In genomic region chr17:43534362-43535222, GRCm38 (mm10) we compare ENCODE assay signal across 8 mouse cellular contexts. TPM values are rescaled to one million over a fixed set of nuclear protein-coding genes. Genes with fewer than 3 reads are reported as not detected.
A peak's percentile ranks its signal among the peaks of the same experiment; 100 is the strongest.
DNase-seq lines count a peak whose midpoint lies in the region; ATAC-seq and TF ChIP-seq lines count a peak whose summit lies in the region.

No protein-coding gene starts in this region.

- peak overlapping the region; percentile 57; the same call in 1 of the 2 replicates for H3K27ac ChIP-seq in intestine, embryonic 16.5 days (ENCODE audit: low read length)
- H3K27ac ChIP-seq in limb, embryonic 14.5 days (replicated peaks; ENCODE audit: low read depth, low read length) = 0 out of 2 replicates have a peak overlapping the region, but pooled peaks have one; percentile 19
- no peak overlapping the region for H3K27ac ChIP-seq in midbrain, embryonic 14.5 days (replicated peaks; ENCODE audit: low read depth, low read length)
- peak overlapping the region; percentile 41; the same call in 1 of the 2 replicates for H3K27ac ChIP-seq in stomach, embryonic 15.5 days

- DNase-seq in adrenal gland, postnatal 36 days = peak; percentile 32 to 46
- peak; percentile 87 for DNase-seq in embryo, embryonic 11 days
- peak; percentile 95 for DNase-seq in heart, adult 11 months
- DNase-seq in limb, embryonic 14.5 days (ENCODE audit: low spot score) = peak; percentile 80
- DNase-seq in midbrain, embryonic 14.5 days = peak; percentile 67
- no peak for DNase-seq in spleen, adult 12 weeks (ENCODE audit: low spot score)

- peak overlapping the region; percentile 30 for H3K4me3 ChIP-seq in intestine, embryonic 16.5 days (ENCODE audit: low read length)
- H3K4me3 ChIP-seq in limb, embryonic 14.5 days (replicated peaks; ENCODE audit: low read length) = peak overlapping the region; percentile 18
- no peak overlapping the region for H3K4me3 ChIP-seq in midbrain, embryonic 14.5 days (replicated peaks; ENCODE audit: low read depth, low read length)
- peak overlapping the region; percentile 27 for H3K4me3 ChIP-seq in stomach, embryonic 15.5 days (replicated peaks)

- H3K4me1 ChIP-seq in intestine, embryonic 16.5 days (ENCODE audit: control insufficient read depth, insufficient read depth, low read length) = peaks cover 3% of the 10 kb centered on the region; the same call in 1 of the 2 replicates
- H3K4me1 ChIP-seq in limb, embryonic 14.5 days (ENCODE audit: control insufficient read depth, insufficient read depth, low read length) = peaks cover 5% of the 10 kb centered on the region; the same call in 1 of the 2 replicates
- H3K4me1 ChIP-seq in midbrain, embryonic 14.5 days (ENCODE audit: control insufficient read depth, insufficient read depth, low read length) = peaks cover 8% of the 10 kb centered on the region; the same call in 1 of the 2 replicates
- H3K4me1 ChIP-seq in stomach, embryonic 15.5 days = no peaks in the 10 kb centered on the region

- peak; percentile 99 for ATAC-seq in intestine, embryonic 16.5 days
- peak; percentile 85 for ATAC-seq in limb, embryonic 14.5 days (ENCODE audit: low FRiP score, low read depth)
- peak; percentile 64; the same call in 1 of the 2 replicates for ATAC-seq in midbrain, embryonic 14.5 days (ENCODE audit: low FRiP score, low TSS enrichment)
- peak; percentile 86 for ATAC-seq in stomach, embryonic 15.5 days (ENCODE audit: insufficient read depth, low FRiP score, low read depth)

- peak overlapping the region; percentile 31; the same call in 1 of the 2 replicates for H3K9ac ChIP-seq in intestine, embryonic 16.5 days (ENCODE audit: low read depth, low read length)
- peak overlapping the region; percentile 22 for H3K9ac ChIP-seq in limb, embryonic 14.5 days (ENCODE audit: low read depth, low read length, severe bottlenecking)
- H3K9ac ChIP-seq in midbrain, embryonic 14.5 days (replicated peaks; ENCODE audit: low read length) = no peak overlapping the region
- no peak overlapping the region for H3K9ac ChIP-seq in stomach, embryonic 15.5 days

- H3K36me3 ChIP-seq in intestine, embryonic 16.5 days (ENCODE audit: control insufficient read depth, insufficient read depth, low read length) = no peaks in the 10 kb centered on the region
- no peaks in the 10 kb centered on the region for H3K36me3 ChIP-seq in limb, embryonic 14.5 days (ENCODE audit: control insufficient read depth, insufficient read depth, low read length)
- no peaks in the 10 kb centered on the region for H3K36me3 ChIP-seq in midbrain, embryonic 14.5 days (ENCODE audit: control insufficient read depth, insufficient read depth, low read length)
- no peaks in the 10 kb centered on the region for H3K36me3 ChIP-seq in stomach, embryonic 15.5 days

- 20% methylated on average over 23 of the region's 23 CpGs for WGBS in intestine, embryonic 16.5 days
- 17% methylated on average over 23 of the region's 23 CpGs for WGBS in limb, embryonic 14.5 days
- 4% methylated on average over 23 of the region's 23 CpGs for WGBS in midbrain, embryonic 14.5 days
- WGBS in stomach, embryonic 15.5 days = 19% methylated on average over 23 of the region's 23 CpGs

- peak overlapping the region; percentile 50 for H3K4me2 ChIP-seq in intestine, embryonic 16.5 days (ENCODE audit: low read depth, low read length)
- peak overlapping the region; percentile 41 for H3K4me2 ChIP-seq in limb, embryonic 14.5 days (replicated peaks; ENCODE audit: low read depth, low read length, severe bottlenecking)
- H3K4me2 ChIP-seq in midbrain, embryonic 14.5 days (ENCODE audit: low read length) = peak overlapping the region; percentile 42
- peak overlapping the region; percentile 58 for H3K4me2 ChIP-seq in stomach, embryonic 15.5 days

- no peaks in the 10 kb centered on the region for H3K27me3 ChIP-seq in intestine, embryonic 16.5 days (replicated peaks; ENCODE audit: control insufficient read depth, insufficient read depth, low read length)
- no peaks in the 10 kb centered on the region for H3K27me3 ChIP-seq in limb, embryonic 14.5 days (ENCODE audit: control insufficient read depth, insufficient read depth, low read length)
- H3K27me3 ChIP-seq in midbrain, embryonic 14.5 days (ENCODE audit: control insufficient read depth, insufficient read depth, low read length) = no peaks in the 10 kb centered on the region
- no peaks in the 10 kb centered on the region for H3K27me3 ChIP-seq in stomach, embryonic 15.5 days (replicated peaks)

- no peaks in the 10 kb centered on the region for H3K9me3 ChIP-seq in intestine, embryonic 16.5 days (ENCODE audit: control insufficient read depth, low read length)
- H3K9me3 ChIP-seq in limb, embryonic 14.5 days (ENCODE audit: control insufficient read depth, low read length) = no peaks in the 10 kb centered on the region
- no peaks in the 10 kb centered on the region for H3K9me3 ChIP-seq in midbrain, embryonic 14.5 days (ENCODE audit: control insufficient read depth, low read length)
- no peaks in the 10 kb centered on the region for H3K9me3 ChIP-seq in stomach, embryonic 15.5 days

- no peak for TF ChIP-seq POLR2A in limb, embryonic 14.5 days (IDR thresholded peaks at IDR 0.05; ENCODE audit: borderline replicate concordance, extremely low read depth, insufficient read depth, insufficient read length)

RNA-seq across cellular contexts. Expression of gene Ankrd66, which starts 8.8 kb away (rescaled TPM):
- total RNA-seq in adrenal gland, postnatal 36 days (2021) = not detected
- polyA plus RNA-seq in intestine, embryonic 16.5 days (2015; fragmentation: Nextera tagmentation; extraction: Ambion mirVana) = 0.21 TPM in 1 of 2 replicates, not detected in the other
- polyA plus RNA-seq in limb, embryonic 14.5 days (2012; rRNA removed) = 0.14 and 0.18 TPM in 2 replicates
- 0.14 TPM in 1 of 2 replicates, not detected in the other for polyA plus RNA-seq in limb, embryonic 14.5 days (2014; fragmentation: Nextera tagmentation; extraction: Ambion mirVana)
- polyA plus RNA-seq in midbrain, embryonic 14.5 days (2014; fragmentation: Nextera tagmentation; extraction: Ambion mirVana) = 0.16 and 0.43 TPM in 2 replicates
- polyA plus RNA-seq in stomach, embryonic 15.5 days (2015; fragmentation: Nextera tagmentation; extraction: Ambion mirVana) = 0.17 and 0.23 TPM in 2 replicates

RNA-seq across cellular contexts. Expression of gene Mep1a, which starts 32.0 kb away (rescaled TPM):
- not detected for total RNA-seq in adrenal gland, postnatal 36 days (2021)
- polyA plus RNA-seq in intestine, embryonic 16.5 days (2015; fragmentation: Nextera tagmentation; extraction: Ambion mirVana) = 51.0 and 64.1 TPM in 2 replicates
- 0.13 and 0.21 TPM in 2 replicates for polyA plus RNA-seq in limb, embryonic 14.5 days (2012; rRNA removed)
- polyA plus RNA-seq in limb, embryonic 14.5 days (2014; fragmentation: Nextera tagmentation; extraction: Ambion mirVana) = 0.08 TPM in 1 of 2 replicates, not detected in the other
- polyA plus RNA-seq in midbrain, embryonic 14.5 days (2014; fragmentation: Nextera tagmentation; extraction: Ambion mirVana) = 0.07 TPM in 1 of 2 replicates, not detected in the other
- 5.6 and 6.9 TPM in 2 replicates for polyA plus RNA-seq in stomach, embryonic 15.5 days (2015; fragmentation: Nextera tagmentation; extraction: Ambion mirVana)

RNA-seq across cellular contexts. Expression of gene Pla2g7, which starts 33.3 kb away (rescaled TPM):
- total RNA-seq in adrenal gland, postnatal 36 days (2021) = 10 to 100 TPM; 14.6 to 18.4 TPM
- polyA plus RNA-seq in intestine, embryonic 16.5 days (2015; fragmentation: Nextera tagmentation; extraction: Ambion mirVana) = 14.0 and 14.2 TPM in 2 replicates
- polyA plus RNA-seq in limb, embryonic 14.5 days (2012; rRNA removed) = 4.2 and 5.5 TPM in 2 replicates
- 9.3 and 11.3 TPM in 2 replicates for polyA plus RNA-seq in limb, embryonic 14.5 days (2014; fragmentation: Nextera tagmentation; extraction: Ambion mirVana)
- polyA plus RNA-seq in midbrain, embryonic 14.5 days (2014; fragmentation: Nextera tagmentation; extraction: Ambion mirVana) = 18.7 and 25.2 TPM in 2 replicates
- polyA plus RNA-seq in stomach, embryonic 15.5 days (2015; fragmentation: Nextera tagmentation; extraction: Ambion mirVana) = 11.3 and 12.0 TPM in 2 replicates

Comparison
In these comparisons a context has a peak if more than half of its experiments do, and no peak if none do; other contexts are left out.
1. H3K9ac ChIP-seq: peak in intestine, embryonic 16.5 days (single experiment) and limb, embryonic 14.5 days (single experiment); none in midbrain, embryonic 14.5 days (single experiment) and stomach, embryonic 15.5 days (single experiment).
2. Peak in every context shown above with its lines, with median percentiles within 50 percentile points of each other: ATAC-seq and H3K4me2 ChIP-seq.